Mouse (Mus musculus) common myeloid progenitor, adult 5-6 weeks (primary cell): ENCODE results near the gene Vstm5. TPM values are rescaled to one million over a fixed set of nuclear protein-coding genes. Genes with fewer than 3 reads are reported as not detected.

Experiments
- ATAC-seq: replicated peaks from 2 replicates; pipeline ENCODE4 v1.8.0; 2016; ENCODE audit warnings: low read depth, mild to moderate bottlenecking, moderate TSS enrichment, inconsistent platforms; ENCODE audit not compliant: poor library complexity, severe bottlenecking
- total RNA-seq: library from RNA; stranded (forward); fragments of 200-1000, 187-1606 nt; gene quantifications from 2 replicates; pipeline ENCODE4 v1.2.3, GENCODE M21; 2017

The Vstm5 gene
- total RNA-seq, 1 experiment from 2014 or later, result 1.0 TPM

DNA sequence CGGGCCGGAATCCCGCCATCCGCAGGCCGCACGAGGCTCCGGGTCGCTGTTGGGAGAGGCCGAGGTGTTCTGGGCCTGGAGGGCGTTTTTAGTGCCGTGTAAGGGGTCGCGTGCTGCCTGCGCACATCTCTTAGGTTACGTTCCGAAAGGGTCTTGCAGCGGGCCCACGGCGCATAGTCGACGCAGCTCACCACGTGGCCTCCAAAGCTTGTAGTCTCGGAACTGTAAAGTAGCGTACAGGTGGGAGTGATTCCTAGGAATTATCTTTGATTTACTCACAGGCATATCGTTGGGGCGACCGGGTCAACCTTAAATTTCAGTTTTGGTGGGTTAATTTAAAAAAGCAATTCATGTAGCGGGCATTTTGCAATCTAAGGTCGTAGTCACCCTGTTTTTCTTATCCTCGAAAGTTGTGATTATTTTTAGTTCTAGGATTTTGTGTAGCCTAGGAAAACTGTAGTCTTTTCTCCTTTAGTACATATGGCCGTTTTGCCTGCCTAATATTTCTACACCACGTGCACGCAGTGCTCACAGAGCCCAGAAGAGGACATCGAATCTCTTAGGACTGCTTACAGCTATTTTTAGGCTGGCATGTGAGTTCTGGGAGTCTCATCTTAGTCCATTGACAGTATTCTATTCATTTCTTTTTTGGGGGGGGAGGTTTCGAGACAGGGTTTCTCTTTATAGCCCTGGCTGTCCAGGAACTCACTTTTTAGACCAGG lies 67.7 kb downstream of the Vstm5 start, which contains the start of gene 4931406C07Rik:
Gene 4931406C07Rik, minus strand, starts transcription at position 51 of the 722 bp plus-strand sequence.
- ATAC-seq, result no peak

DNA sequence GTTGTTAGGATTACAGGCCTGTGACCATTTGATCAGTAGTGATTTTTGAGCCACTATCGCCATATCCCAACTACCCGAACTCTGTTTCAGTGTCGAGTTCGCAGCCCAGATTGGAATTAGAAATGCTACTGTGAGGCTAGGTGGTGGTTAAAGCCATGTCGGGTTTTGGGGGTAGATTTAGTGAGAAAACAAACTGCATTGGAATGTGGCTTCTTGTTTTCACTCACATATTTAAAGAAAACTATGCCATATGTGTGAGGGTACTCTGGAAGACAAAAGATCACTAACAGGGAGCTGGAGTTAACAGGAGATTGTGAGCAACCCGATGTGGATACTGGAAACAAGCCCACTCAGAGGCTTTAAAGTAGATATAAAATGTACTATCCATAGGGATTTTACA lies 68.4 kb downstream of the Vstm5 start:
- no peak for ATAC-seq

DNA sequence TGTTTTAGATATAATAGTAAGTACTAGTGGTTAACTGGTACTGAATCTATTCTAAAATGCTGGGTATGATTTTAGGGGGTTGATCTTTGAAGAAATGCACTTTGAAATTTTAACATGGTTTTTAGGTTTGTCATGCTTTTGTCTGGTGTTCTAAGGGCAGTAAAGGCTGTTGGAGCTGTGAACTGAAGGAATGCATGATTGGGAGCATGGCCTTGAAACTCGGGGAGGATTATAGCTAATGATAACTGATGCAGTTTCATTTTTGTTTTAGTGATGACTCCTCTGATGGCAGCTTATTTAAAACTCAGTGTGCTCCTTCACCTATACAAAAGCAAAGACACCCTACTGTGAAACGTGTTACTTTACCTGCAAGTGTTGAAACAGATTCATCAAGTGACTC lies 69.4 kb downstream of the Vstm5 start:
- no peak for ATAC-seq

Other genes with a start within 250 kb of the Vstm5 start
- gene Panx1, start 193.6 kb upstream of the Vstm5 start, total RNA-seq, result 17.0 and 18.2 TPM in 2 replicates
- gene Hephl1, start 126.9 kb upstream of the Vstm5 start, total RNA-seq, result not detected in 2 replicates
- gene Med17, start 40.9 kb downstream of the Vstm5 start, total RNA-seq, result 34.3 and 35.0 TPM in 2 replicates
- gene Taf1d, start 67.2 kb downstream of the Vstm5 start, total RNA-seq, result 1,699 and 1,798 TPM in 2 replicates
- gene 4931406C07Rik, start 67.4 kb downstream of the Vstm5 start, total RNA-seq, result 14.8 and 18.2 TPM in 2 replicates
- 69.3 and 81.1 TPM in 2 replicates for gene Cep295, start 118.7 kb downstream of the Vstm5 start, total RNA-seq